Mouse (Mus musculus) adrenal gland, postnatal 0 days (tissue): Measurements from ENCODE around the gene Gm15446. TPM values are rescaled to one million over a fixed set of nuclear protein-coding genes. Genes with fewer than 3 reads are reported as not detected.

Source experiments
- polyA plus RNA-seq: library from polyadenylated mRNA; unstranded; fragments of >200 nt; fragmentation: Nextera tagmentation; extraction: Ambion mirVana; gene quantifications from 2 replicates; pipeline ENCODE4 v1.2.1, GENCODE M21; 2015

Gene Gm15446
- 0.80 and 1.4 TPM in 2 replicates for polyA plus RNA-seq

GRCm38 (mm10) chr5:109923261-109924071 is at the start of gene Gm15446:
Gene Gm15446 (plus strand): TSS chr5:109923400.

Other genes with a start within 250 kb of the Gm15446 start
- 6.5 and 6.9 TPM in 2 replicates for gene 5430403G16Rik, start 232.4 kb upstream of the Gm15446 start, polyA plus RNA-seq
- gene 4930522L14Rik, start 171.5 kb upstream of the Gm15446 start, polyA plus RNA-seq = 51.9 and 96.7 TPM in 2 replicates
- gene Zfp932, start 73.1 kb downstream of the Gm15446 start, polyA plus RNA-seq = 21.8 and 36.8 TPM in 2 replicates
- 2.0 and 2.4 TPM in 2 replicates for gene Gm17655, start 149.1 kb downstream of the Gm15446 start, polyA plus RNA-seq
- 0.25 and 0.29 TPM in 2 replicates for gene Gm35315, start 171.0 kb downstream of the Gm15446 start, polyA plus RNA-seq
- 0.44 and 0.55 TPM in 2 replicates for gene Plcxd1, start 176.6 kb downstream of the Gm15446 start, polyA plus RNA-seq
- 29.5 and 29.6 TPM in 2 replicates for gene Gtpbp6, start 184.8 kb downstream of the Gm15446 start, polyA plus RNA-seq
- gene Zfp605, start 186.7 kb downstream of the Gm15446 start, polyA plus RNA-seq = 5.5 and 5.9 TPM in 2 replicates
- 20.8 and 26.0 TPM in 2 replicates for gene Chfr, start 212.4 kb downstream of the Gm15446 start, polyA plus RNA-seq